Mouse (Mus musculus) cerebellum, adult 2 months (tissue): ENCODE measurements around the gene Rexo1.

ENCODE experiments used
- CTCF ChIP-seq: fragments of 200-500 bp; IDR thresholded peaks from 2 replicates; pipeline ENCODE4 v1.5.1; 2011; ENCODE audit warnings: low read depth, mild to moderate bottlenecking, control low read depth, low read length, moderate library complexity, borderline replicate concordance; ENCODE audit not compliant: insufficient read depth
- POLR2A ChIP-seq: fragments of 200-500 bp; IDR thresholded peaks from 2 replicates; pipeline ENCODE4 v1.6.1; 2011; ENCODE audit warnings: low read length, control low read depth, borderline replicate concordance; ENCODE audit not compliant: insufficient read depth

DNA sequence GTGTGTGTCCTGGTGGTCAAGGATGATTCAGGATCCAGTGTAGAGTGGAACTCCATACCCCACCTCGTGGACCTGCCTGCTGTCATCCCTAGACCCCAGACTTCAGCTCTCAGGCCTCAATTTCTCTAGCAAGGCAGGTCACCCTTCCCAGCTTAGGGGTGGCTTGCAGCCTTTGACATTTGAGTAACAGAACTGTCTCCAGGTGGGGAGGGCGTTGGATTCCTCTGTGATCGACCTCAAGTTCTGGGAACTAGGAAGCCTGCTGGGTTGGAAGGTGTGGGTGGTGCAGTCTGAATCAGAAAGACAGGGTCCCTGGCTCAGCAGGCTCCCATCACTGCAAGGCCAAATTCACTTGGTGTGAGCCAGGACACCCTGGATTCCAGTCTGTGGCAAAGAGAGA is 13.5 kb upstream of the Rexo1 start:
- no peak for TF ChIP-seq CTCF
- no peak for TF ChIP-seq POLR2A
